Mouse (Mus musculus) B cell, adult (primary cell): ENCODE measurements around the gene Defa2. TPM values are rescaled to one million over a fixed set of nuclear protein-coding genes. Genes with fewer than 3 reads are reported as not detected.

Experiments
- total RNA-seq: library from RNA; stranded (reverse); gene quantifications from 4 replicates; pipeline ENCODE4 v1.2.4, GENCODE M21; 2023; ENCODE audit not compliant: inconsistent age

The Defa2 gene
- total RNA-seq: not detected in 4 replicates

GRCm38 (mm10) chr8:21378215-21378614 is at the start of gene Defa2:
Gene Defa2 (plus strand): TSS chr8:21378515.

GRCm38 (mm10) chr8:21391511-21391910 is 13.2 kb downstream of the Defa2 start, which contains the start of gene Defa33:
Gene Defa33 (plus strand): TSS chr8:21391811.

GRCm38 (mm10) chr8:21427111-21427510 is 48.8 kb downstream of the Defa2 start, which contains the start of gene Defa36:
Gene Defa36 (plus strand): TSS chr8:21427411.

Other genes with a start within 250 kb of the Defa2 start
- not detected in 4 replicates for gene Defa30, start 243.9 kb upstream of the Defa2 start, total RNA-seq
- gene Defa22, start 216.2 kb upstream of the Defa2 start, total RNA-seq: not detected in 4 replicates
- not detected in 4 replicates for gene Defa31, start 186.9 kb upstream of the Defa2 start, total RNA-seq
- not detected in 4 replicates for gene Gm15293, start 177.0 kb upstream of the Defa2 start, total RNA-seq
- gene Gm15292, start 128.8 kb upstream of the Defa2 start, total RNA-seq: not detected in 4 replicates
- gene Defa27, start 63.0 kb upstream of the Defa2 start, total RNA-seq: not detected in 4 replicates
- not detected in 4 replicates for gene Defa29, start 51.5 kb upstream of the Defa2 start, total RNA-seq
- gene Defa33, start 13.3 kb downstream of the Defa2 start, total RNA-seq: not detected in 4 replicates
- gene Defa36, start 48.9 kb downstream of the Defa2 start, total RNA-seq: not detected in 4 replicates
- not detected in 4 replicates for gene Gm7849, start 78.0 kb downstream of the Defa2 start, total RNA-seq
- gene Defa20, start 130.7 kb downstream of the Defa2 start, total RNA-seq: not detected in 4 replicates
- not detected in 4 replicates for gene Defa32, start 150.5 kb downstream of the Defa2 start, total RNA-seq
- gene Defa37, start 186.9 kb downstream of the Defa2 start, total RNA-seq: not detected in 4 replicates
- gene Defa28, start 204.5 kb downstream of the Defa2 start, total RNA-seq: not detected in 4 replicates
- not detected in 4 replicates for gene Gm7861, start 216.0 kb downstream of the Defa2 start, total RNA-seq
- gene Defa26, start 239.7 kb downstream of the Defa2 start, total RNA-seq: not detected in 4 replicates